Mouse (Mus musculus) T-helper 2 cell (primary cell): ENCODE results near the gene Mapkapk3.

Experiments used
- in situ Hi-C: fragments of 300-600 bp; cut with MboI, MseI; formaldehyde crosslinking; loops from one replicate; pipeline ENCODE4 v1.15.1; 2025; ENCODE audit warnings: high pct_unique_total_duplicates

The Mapkapk3 gene

GRCm38 (mm10) chr9:107289211-107290076 lies at the start of gene Mapkapk3:
Mapkapk3 (minus strand) TSS chr9:107289877.
- in situ Hi-C loops, result loop anchor here (5.0 kb wide), 3 partner anchors 42 to 392 kb away; partner anchors contain the start of gene Hemk1

- in situ Hi-C loops, result loop anchor here (5.0 kb wide), 1 partner anchor 46 kb away; no protein-coding TSS in a partner anchor
Observed at GRCm38 (mm10) chr9:107338172-107338883, 48.7 kb upstream of the Mapkapk3 start, which contains the start of gene Hemk1. Hemk1 (minus strand) TSS chr9:107338350.

- in situ Hi-C loops, result loop anchor here (5.0 kb wide), 1 partner anchor 44 kb away; no protein-coding TSS in a partner anchor
Observed at GRCm38 (mm10) chr9:107336386-107336785, 46.7 kb upstream of the Mapkapk3 start.

- in situ Hi-C loops, result loop anchor here (5.0 kb wide), 1 partner anchor 44 kb away; no protein-coding TSS in a partner anchor
Observed at GRCm38 (mm10) chr9:107335909-107336308, 46.2 kb upstream of the Mapkapk3 start.

GRCm38 (mm10) chr9:107335046-107335445 lies 45.4 kb upstream of the Mapkapk3 start:
- in situ Hi-C loops, result loop anchor here (5.0 kb wide), 1 partner anchor 43 kb away; no protein-coding TSS in a partner anchor

- in situ Hi-C loops, result no loop called here
Observed at GRCm38 (mm10) chr9:107334356-107334755, 44.7 kb upstream of the Mapkapk3 start.

- in situ Hi-C loops, result no loop called here
Observed at GRCm38 (mm10) chr9:107333686-107334085, 44.0 kb upstream of the Mapkapk3 start.

- in situ Hi-C loops, result no loop called here
Observed at GRCm38 (mm10) chr9:107330791-107331190, 41.1 kb upstream of the Mapkapk3 start.

GRCm38 (mm10) chr9:107327879-107328620 lies 38.4 kb upstream of the Mapkapk3 start:
- in situ Hi-C loops, result no loop called here

- in situ Hi-C loops, result no loop called here
Observed at GRCm38 (mm10) chr9:107325904-107326303, 36.2 kb upstream of the Mapkapk3 start.

- in situ Hi-C loops, result no loop called here
Observed at GRCm38 (mm10) chr9:107324799-107325561, 35.3 kb upstream of the Mapkapk3 start.

- in situ Hi-C loops, result no loop called here
Observed at GRCm38 (mm10) chr9:107323558-107323957, 33.9 kb upstream of the Mapkapk3 start.

- in situ Hi-C loops, result no loop called here
Observed at GRCm38 (mm10) chr9:107322461-107323050, 32.9 kb upstream of the Mapkapk3 start.

GRCm38 (mm10) chr9:107315791-107316190 lies 26.1 kb upstream of the Mapkapk3 start:
- in situ Hi-C loops, result no loop called here

GRCm38 (mm10) chr9:107313926-107314325 lies 24.2 kb upstream of the Mapkapk3 start:
- in situ Hi-C loops, result no loop called here

- in situ Hi-C loops, result no loop called here
Observed at GRCm38 (mm10) chr9:107312811-107313584, 23.3 kb upstream of the Mapkapk3 start.

- in situ Hi-C loops, result no loop called here
Observed at GRCm38 (mm10) chr9:107309600-107309999, 19.9 kb upstream of the Mapkapk3 start.

GRCm38 (mm10) chr9:107309171-107309570 lies 19.5 kb upstream of the Mapkapk3 start:
- in situ Hi-C loops, result no loop called here

- in situ Hi-C loops, result no loop called here
Observed at GRCm38 (mm10) chr9:107308346-107309000, 18.8 kb upstream of the Mapkapk3 start.
